ENCODE assay signal across 9 mouse cellular contexts in genomic region chr4:149711955-149712354, GRCm38 (mm10). TPM values are rescaled to one million over a fixed set of nuclear protein-coding genes. Genes with fewer than 3 reads are reported as not detected.
DNase-seq lines count a peak whose midpoint lies in the region; ATAC-seq and TF ChIP-seq lines count a peak whose summit lies in the region.
"Had no signal": no experiment of that assay in that cellular context is flagged by ENCODE, and none has a peak within 500 bp of the region (broad histone marks: within the 10 kb centered on the region; RNA-seq: fewer than 3 reads in every experiment).

No protein-coding gene starts in this region.

- H3K27me3 ChIP-seq in forebrain, postnatal 0 days (ENCODE audit: insufficient read depth, low read length): no peaks in the 10 kb centered on the region
- H3K27me3 ChIP-seq in forebrain, embryonic 13.5 days: no peaks in the 10 kb centered on the region
- H3K27me3 ChIP-seq in spleen, adult 2 months (ENCODE audit: control insufficient read depth, insufficient read depth, low read length): no peaks in the 10 kb centered on the region
- no peaks in the 10 kb centered on the region for H3K27me3 ChIP-seq in lung, postnatal 0 days (replicated peaks; ENCODE audit: insufficient read depth, low read length)
- H3K27me3 ChIP-seq in splenic B cell, adult 2 months (ENCODE audit: control insufficient read depth, insufficient read depth, low read length, poor library complexity, severe bottlenecking): no peaks in the 10 kb centered on the region

- H3K4me3 ChIP-seq in forebrain, postnatal 0 days (ENCODE audit: low read depth, low read length): no peak overlapping the region
- no peak overlapping the region for H3K4me3 ChIP-seq in forebrain, embryonic 13.5 days
- H3K4me3 ChIP-seq in spleen, adult 2 months (ENCODE audit: extremely low read depth, insufficient read depth, insufficient read length): no peak overlapping the region
- H3K4me3 ChIP-seq in lung, postnatal 0 days (ENCODE audit: low read depth, low read length): no peak overlapping the region

- intact Hi-C loops in heart, postnatal 10 days (cut with DNase I): no loop called here
- intact Hi-C loops in left cerebral cortex, postnatal 10 days (cut with DNase I): loop anchor here (5.0 kb wide), 1 partner anchor 60 kb away; no protein-coding TSS in a partner anchor

- no peak overlapping the region for H3K4me2 ChIP-seq in forebrain, postnatal 0 days (ENCODE audit: low read depth)
- no peak overlapping the region; the same call in 1 of the 2 replicates for H3K4me2 ChIP-seq in forebrain, embryonic 13.5 days
- no peak overlapping the region for H3K4me2 ChIP-seq in lung, postnatal 0 days (replicated peaks; ENCODE audit: low read depth, low read length)

- no peaks in the 10 kb centered on the region for H3K4me1 ChIP-seq in forebrain, postnatal 0 days (ENCODE audit: insufficient read depth)
- H3K4me1 ChIP-seq in forebrain, embryonic 13.5 days: no peaks in the 10 kb centered on the region
- peaks cover 2% of the 10 kb centered on the region; the same call in 1 of the 2 replicates for H3K4me1 ChIP-seq in spleen, adult 2 months (ENCODE audit: control insufficient read depth, insufficient read depth, insufficient read length)
- no peaks in the 10 kb centered on the region for H3K4me1 ChIP-seq in lung, postnatal 0 days (ENCODE audit: insufficient read depth, low read depth, low read length)

- peaks cover 26% of the 10 kb centered on the region for H3K36me3 ChIP-seq in forebrain, postnatal 0 days (ENCODE audit: insufficient read depth)
- H3K36me3 ChIP-seq in forebrain, embryonic 13.5 days (ENCODE audit: poor library complexity, severe bottlenecking): peaks cover 25% of the 10 kb centered on the region
- H3K36me3 ChIP-seq in spleen, adult 2 months (ENCODE audit: control insufficient read depth, insufficient read depth, low read length): peaks cover 5% of the 10 kb centered on the region
- H3K36me3 ChIP-seq in lung, postnatal 0 days (ENCODE audit: insufficient read depth, low read length): 0 out of 2 replicates have a peak, but pooled peaks cover 5% of the 10 kb centered on the region
- H3K36me3 ChIP-seq in splenic B cell, adult 2 months (ENCODE audit: control insufficient read depth, insufficient read depth, low read length, poor library complexity, severe bottlenecking): no peaks in the 10 kb centered on the region; the same call in 1 of the 2 replicates

- H3K27ac ChIP-seq in forebrain, postnatal 0 days (ENCODE audit: low read depth, low read length): no peak overlapping the region
- no peak overlapping the region for H3K27ac ChIP-seq in forebrain, embryonic 13.5 days
- H3K27ac ChIP-seq in spleen, adult 2 months (ENCODE audit: insufficient read depth, low read length): no peak overlapping the region
- H3K27ac ChIP-seq in lung, postnatal 0 days (ENCODE audit: low read length): no peak overlapping the region

- no peak overlapping the region for H3K9ac ChIP-seq in forebrain, postnatal 0 days
- no peak overlapping the region for H3K9ac ChIP-seq in forebrain, embryonic 13.5 days
- H3K9ac ChIP-seq in lung, postnatal 0 days (replicated peaks; ENCODE audit: low read depth): no peak overlapping the region

- peak; percentile 26 for DNase-seq in forebrain, postnatal 0 days
- DNase-seq in spleen, adult 2 months (ENCODE audit: low read depth in 1 of 2, low spot score in 2 of 2): peak in 1 of 2 experiments; percentile 28
- DNase-seq in spleen, postnatal 14 days (ENCODE audit: low spot score in 2 of 2): no peak
- peak; percentile 48 to 73 for DNase-seq in heart, postnatal 10 days
- DNase-seq in lung, postnatal 0 days (ENCODE audit: low spot score): peak; percentile 52
- peak; percentile 63 for DNase-seq in splenic B cell, adult 2 months (ENCODE audit: low read depth, low spot score)
- no peak for DNase-seq in left cerebral cortex, postnatal 10 days (ENCODE audit: extremely low spot score in 1 of 2, low spot score in 2 of 2)

- ATAC-seq in forebrain, postnatal 0 days: no peak
- ATAC-seq in forebrain, embryonic 13.5 days: no peak
- ATAC-seq in lung, postnatal 0 days: no peak

- TF ChIP-seq CTCF in forebrain, postnatal 0 days (IDR thresholded peaks at IDR 0.05; ENCODE audit: low read depth): peak; percentile 69
- peak; percentile 61; the same call in 1 of the 2 replicates for TF ChIP-seq CTCF in spleen, adult 2 months (IDR thresholded peaks at IDR 0.05; ENCODE audit: extremely low read depth, insufficient read depth, insufficient read length, insufficient replicate concordance)
- TF ChIP-seq CTCF in lung, postnatal 0 days (IDR thresholded peaks at IDR 0.05): peak; percentile 80

- TF ChIP-seq POLR2A in spleen, adult 2 months (IDR thresholded peaks at IDR 0.05; ENCODE audit: low read depth, low read length): no peak

- no peaks in the 10 kb centered on the region for H3K9me3 ChIP-seq in forebrain, postnatal 0 days (ENCODE audit: low read length)
- H3K9me3 ChIP-seq in forebrain, embryonic 13.5 days (replicated peaks): no peaks in the 10 kb centered on the region
- no peaks in the 10 kb centered on the region for H3K9me3 ChIP-seq in lung, postnatal 0 days (ENCODE audit: low read length)
- H3K9me3 ChIP-seq: G1E had no signal

- no peak for TF ChIP-seq EP300 in lung, postnatal 0 days (IDR thresholded peaks at IDR 0.05)

- WGBS in forebrain, postnatal 0 days: 30% methylated on average over 7 of the region's 7 CpGs
- 24% methylated on average over 7 of the region's 7 CpGs for WGBS in forebrain, embryonic 13.5 days
- WGBS in spleen, adult 2 months: 53% methylated on average over 7 of the region's 7 CpGs
- WGBS in lung, postnatal 0 days: 34% methylated on average over 7 of the region's 7 CpGs

RNA-seq across cellular contexts. Expression of gene Pik3cd, which starts 9.6 kb away (rescaled TPM):
- total RNA-seq in forebrain, postnatal 0 days (2014; rRNA removed): 17.0 and 21.8 TPM in 2 replicates
- polyA plus RNA-seq in forebrain, postnatal 0 days (2015; fragmentation: Nextera tagmentation; extraction: Ambion mirVana): 11.3 and 11.7 TPM in 2 replicates
- polyA plus RNA-seq in forebrain, embryonic 13.5 days (2015; fragmentation: Nextera tagmentation; extraction: Ambion mirVana): 8.0 and 9.0 TPM in 2 replicates
- polyA plus RNA-seq in spleen, adult 2 months (2012; rRNA removed): 104 and 124 TPM in 2 replicates
- 1 to 10 TPM; 4.1 to 4.6 TPM for total RNA-seq in heart, postnatal 10 days (2021)
- 3.8 and 4.0 TPM in 2 replicates for polyA plus RNA-seq in lung, postnatal 0 days (2015; fragmentation: Nextera tagmentation; extraction: Ambion mirVana)
- total RNA-seq in left cerebral cortex, postnatal 10 days (2021): 10 to 100 TPM; 28.1 to 37.1 TPM

RNA-seq across cellular contexts. Expression of gene Tmem201, which starts 25.9 kb away (rescaled TPM):
- total RNA-seq in forebrain, postnatal 0 days (2014; rRNA removed): 38.6 and 50.7 TPM in 2 replicates
- 31.9 and 39.6 TPM in 2 replicates for polyA plus RNA-seq in forebrain, postnatal 0 days (2015; fragmentation: Nextera tagmentation; extraction: Ambion mirVana)
- polyA plus RNA-seq in forebrain, embryonic 13.5 days (2015; fragmentation: Nextera tagmentation; extraction: Ambion mirVana): 31.0 and 34.6 TPM in 2 replicates
- polyA plus RNA-seq in spleen, adult 2 months (2012; rRNA removed): 24.3 and 30.7 TPM in 2 replicates
- total RNA-seq in heart, postnatal 10 days (2021): 10 to 100 TPM; 82.8 to 88.9 TPM
- 8.2 and 9.4 TPM in 2 replicates for polyA plus RNA-seq in lung, postnatal 0 days (2015; fragmentation: Nextera tagmentation; extraction: Ambion mirVana)
- 10 to 100 TPM; 57.9 to 59.5 TPM for total RNA-seq in left cerebral cortex, postnatal 10 days (2021)

Comparison
In these comparisons a context has a peak if more than half of its experiments do, and no peak if none do; other contexts are left out.
1. DNase-seq: peak in forebrain, postnatal 0 days (single experiment), heart, postnatal 10 days (2 of 2), lung, postnatal 0 days (single experiment) and splenic B cell, adult 2 months (single experiment); none in spleen, postnatal 14 days (0 of 2) and left cerebral cortex, postnatal 10 days (0 of 2).
2. Peak in every context shown above with its lines, with median percentiles within 50 percentile points of each other: CTCF ChIP-seq.